Mouse (Mus musculus) c-Kit-negative CD71-positive TER-119-positive erythroid progenitor cells, embryonic 14.5 days (primary cell): ENCODE measurements around the gene Igf2bp2.
A peak's percentile ranks its signal among the peaks of the same experiment; 100 is the strongest.

Experiments used
- DNase-seq: peaks from one replicate; pipeline ENCODE4 v3.0.0-alpha.2; 2013; ENCODE audit warnings: low read depth, low spot score

Igf2bp2 gene

DNA sequence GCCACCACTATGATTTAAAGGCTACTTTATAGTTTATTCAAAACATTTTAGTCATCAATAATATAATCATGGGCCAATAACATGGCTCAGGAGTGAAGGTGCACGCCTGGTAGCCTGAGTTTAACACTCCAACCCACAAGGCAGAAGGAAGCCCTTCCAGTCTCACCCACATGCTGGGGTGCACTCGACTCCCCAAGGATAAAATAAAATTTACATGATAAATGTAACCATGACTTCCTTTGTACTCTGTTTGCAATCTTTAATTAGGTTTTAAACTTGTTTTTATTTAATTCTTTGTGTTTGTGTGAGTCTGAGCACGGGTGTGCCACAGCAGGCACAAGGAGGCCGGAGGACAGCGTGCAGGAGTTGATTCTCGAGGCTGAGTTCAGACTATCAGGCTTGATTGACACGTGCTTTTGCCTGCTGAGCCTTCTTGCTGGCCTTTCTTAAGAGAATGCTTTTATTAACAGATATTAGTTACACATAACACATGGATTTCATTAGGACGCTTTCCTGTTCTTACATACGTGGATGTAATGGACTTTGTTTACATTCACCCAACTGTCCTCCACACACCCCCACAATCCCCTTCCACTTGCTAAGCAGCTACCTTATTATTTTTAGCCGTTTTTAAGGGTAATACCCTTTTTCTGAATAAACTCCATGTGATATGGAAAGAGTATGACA lies 13.3 kb downstream of the Igf2bp2 start:
- no peak for DNase-seq

DNA sequence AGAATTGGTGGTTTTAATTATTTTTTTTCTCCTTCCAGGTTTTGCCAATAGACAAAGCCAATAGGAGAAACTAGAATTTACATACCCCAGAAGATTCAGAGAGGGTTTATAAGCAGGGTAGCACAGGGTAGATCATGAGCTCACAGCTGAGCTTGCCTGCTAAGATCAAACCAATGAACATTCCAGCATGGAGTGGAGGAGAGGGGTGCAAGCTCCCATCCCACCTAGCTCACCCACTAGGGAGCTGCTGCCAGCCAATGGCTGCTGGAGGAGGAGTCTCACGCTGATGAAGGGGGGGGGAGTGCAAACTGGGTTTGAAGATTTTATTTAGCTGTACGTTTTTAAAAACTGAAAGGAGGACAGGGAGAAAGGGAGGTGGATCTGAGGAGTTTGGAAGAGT lies 14.0 kb downstream of the Igf2bp2 start:
- no peak for DNase-seq

DNA sequence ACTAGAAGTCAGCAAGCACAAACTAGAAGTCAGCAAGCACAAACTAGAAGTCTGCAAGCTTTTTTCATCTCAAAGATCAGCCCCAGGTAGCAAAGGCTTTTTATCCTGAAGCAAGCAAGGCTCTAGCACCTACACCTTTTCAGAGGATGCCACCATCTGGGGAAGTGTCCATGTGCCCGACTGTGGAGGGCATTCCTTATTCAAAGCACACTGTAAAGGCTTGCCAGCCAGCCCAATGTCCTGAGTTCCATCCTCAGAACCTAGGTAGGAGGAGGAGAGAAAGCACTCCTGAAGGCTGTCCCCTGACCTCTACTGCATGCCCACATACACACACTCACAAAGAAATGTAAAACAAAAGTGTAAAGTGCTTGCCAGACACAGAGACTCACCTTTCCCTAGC lies 16.0 kb downstream of the Igf2bp2 start:
- no peak for DNase-seq

DNA sequence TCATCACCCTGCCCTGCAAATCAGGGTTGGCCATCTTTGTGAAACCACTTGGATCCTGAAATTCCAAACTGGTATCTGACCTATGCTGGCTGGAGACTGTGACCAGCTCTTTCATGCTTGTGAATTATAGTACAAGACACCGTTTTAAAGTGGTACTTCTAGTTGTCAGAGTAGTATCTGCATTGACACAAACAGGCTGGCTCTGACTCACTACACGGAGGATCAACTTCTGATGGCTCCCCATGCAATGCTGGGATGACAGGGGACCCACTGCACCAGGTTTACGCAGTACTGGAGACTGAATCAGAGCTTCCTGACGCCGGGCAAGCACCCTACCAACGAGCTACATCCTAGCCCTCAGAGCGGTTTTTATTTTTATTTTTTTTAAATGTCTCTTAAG lies 17.0 kb downstream of the Igf2bp2 start:
- DNase-seq: no peak

DNA sequence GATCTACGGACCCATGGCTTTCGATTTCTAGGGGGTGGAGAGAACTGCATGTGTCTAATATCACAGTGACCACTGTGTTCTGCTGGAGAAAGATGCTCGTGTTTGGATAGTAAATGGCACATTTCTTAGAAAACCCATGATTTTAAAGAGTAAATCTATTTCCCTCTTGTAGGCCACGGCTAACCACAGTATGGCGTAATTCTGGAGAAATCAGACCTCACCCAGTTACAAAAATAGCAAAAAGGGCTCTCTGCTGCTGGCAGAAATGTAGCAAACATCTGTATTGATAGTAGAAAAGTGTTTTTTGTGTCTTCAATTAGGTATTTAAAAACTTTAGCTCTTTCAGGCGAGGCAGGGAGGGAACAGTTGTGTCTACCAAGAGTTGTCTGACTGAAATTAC lies 18.6 kb downstream of the Igf2bp2 start:
- DNase-seq: no peak

DNA sequence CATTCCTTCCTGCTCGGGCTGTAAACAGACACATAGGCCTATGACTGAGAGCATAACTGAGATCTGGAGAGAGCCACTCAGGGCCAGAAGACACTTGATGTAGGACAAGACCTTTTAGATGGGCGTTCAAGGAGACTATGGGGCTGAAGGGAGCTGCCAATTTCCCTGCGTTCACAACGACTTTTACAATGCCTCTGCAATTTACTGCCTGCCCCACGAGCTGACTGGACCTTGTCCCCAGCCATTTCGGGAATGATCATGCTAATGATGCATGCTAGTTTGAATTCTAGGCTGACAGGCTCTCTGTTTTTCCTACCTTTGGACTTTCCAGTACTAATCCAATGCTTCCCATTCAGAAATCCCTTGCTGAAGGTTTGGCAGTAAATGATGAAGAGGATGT lies 22.2 kb downstream of the Igf2bp2 start:
- no peak for DNase-seq

DNA sequence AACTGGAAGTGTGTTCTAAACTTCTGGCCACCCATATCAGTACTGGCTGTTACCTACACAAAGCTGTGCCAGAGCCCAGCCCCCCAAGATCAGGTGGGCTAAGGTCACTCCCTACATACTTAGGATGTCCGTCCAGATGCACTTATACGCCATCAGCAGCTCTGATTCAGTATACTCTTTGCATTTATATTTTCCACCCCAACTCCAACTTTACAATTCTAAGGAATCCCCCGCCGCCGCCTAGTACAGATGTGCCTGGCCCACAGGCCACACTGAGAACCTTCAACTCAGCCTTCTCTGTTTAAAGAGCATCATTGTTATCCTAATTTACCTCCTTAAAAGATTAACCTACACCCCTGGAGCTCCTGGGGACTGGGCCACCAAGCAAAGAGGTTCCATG lies 23.3 kb downstream of the Igf2bp2 start:
- no peak for DNase-seq

DNA sequence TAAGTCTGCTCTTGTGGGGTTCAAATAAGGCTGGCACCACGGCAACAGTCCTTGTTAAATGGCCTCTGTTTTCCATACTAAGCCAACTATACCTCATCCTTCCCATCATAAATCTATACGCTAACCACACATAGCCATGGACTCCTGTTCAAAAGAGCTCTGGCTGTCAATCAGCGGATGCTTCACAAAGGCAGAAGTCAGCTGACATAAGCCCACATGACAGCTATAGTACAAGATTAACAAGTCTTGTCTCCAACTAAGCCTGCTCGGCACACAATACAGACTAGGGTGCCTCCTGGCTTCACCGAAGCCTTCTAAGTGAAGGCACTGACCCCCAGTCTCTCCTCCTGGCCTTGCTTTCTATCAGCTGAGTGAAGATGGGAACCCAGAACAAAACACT lies 26.9 kb downstream of the Igf2bp2 start:
- DNase-seq: no peak

DNA sequence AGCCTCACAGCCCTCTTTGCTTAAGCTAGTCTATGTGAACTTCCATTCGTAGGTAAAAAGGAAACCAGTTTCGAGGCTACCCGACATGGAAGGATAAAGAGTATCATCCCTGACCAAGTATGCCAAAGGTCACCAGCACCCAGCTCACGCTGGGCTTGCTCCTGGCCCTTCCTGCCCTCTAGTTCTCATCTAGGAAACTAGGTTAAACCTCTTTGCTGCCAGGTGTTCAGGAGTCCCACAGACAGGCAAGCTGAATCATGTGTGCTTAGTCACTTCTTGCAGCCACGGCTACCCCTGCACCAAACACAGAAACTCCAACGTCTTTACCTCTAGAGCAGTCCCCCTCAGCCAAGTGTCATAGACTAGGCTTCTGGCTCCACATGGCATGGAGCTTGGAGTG lies 31.8 kb downstream of the Igf2bp2 start:
- DNase-seq: no peak

DNA sequence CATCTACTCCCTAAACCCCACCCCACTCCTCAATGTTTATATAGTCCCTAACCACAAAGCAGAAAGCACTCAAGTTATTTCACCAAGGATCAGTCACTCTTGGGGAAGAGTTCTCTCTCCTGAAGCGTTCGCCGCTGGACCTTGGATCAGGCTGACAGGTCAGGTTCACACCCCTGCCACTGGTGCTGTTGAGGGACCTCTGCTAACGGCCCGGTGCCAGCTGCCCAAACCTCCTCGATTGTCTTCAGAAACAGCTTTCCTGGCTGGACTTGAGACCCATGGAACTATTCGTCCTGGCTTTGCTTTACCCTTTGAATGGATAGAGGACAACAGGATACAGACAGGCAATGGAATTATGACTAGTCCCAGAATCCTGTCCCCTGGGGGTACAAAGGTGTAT lies 33.6 kb downstream of the Igf2bp2 start:
- DNase-seq: no peak

DNA sequence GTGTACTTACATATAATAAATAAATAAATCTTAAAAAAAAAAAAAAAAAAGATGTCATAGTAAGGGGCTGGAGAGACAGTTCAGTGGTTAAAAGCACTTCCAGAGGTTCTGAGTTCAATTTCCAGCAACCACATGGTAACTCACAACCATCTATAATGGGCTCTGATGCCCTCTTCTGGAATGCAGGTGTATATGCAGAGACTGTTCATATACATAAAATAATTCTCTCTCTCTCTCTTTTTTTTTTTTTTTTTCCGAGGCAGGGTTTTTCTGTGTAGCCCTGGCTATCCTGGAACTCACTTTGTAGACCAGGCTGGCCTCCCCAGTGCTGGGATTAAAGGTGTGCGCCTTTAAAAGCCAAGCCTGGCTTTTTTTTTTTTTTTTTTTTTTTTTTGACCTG lies 34.5 kb downstream of the Igf2bp2 start:
- DNase-seq: no peak

DNA sequence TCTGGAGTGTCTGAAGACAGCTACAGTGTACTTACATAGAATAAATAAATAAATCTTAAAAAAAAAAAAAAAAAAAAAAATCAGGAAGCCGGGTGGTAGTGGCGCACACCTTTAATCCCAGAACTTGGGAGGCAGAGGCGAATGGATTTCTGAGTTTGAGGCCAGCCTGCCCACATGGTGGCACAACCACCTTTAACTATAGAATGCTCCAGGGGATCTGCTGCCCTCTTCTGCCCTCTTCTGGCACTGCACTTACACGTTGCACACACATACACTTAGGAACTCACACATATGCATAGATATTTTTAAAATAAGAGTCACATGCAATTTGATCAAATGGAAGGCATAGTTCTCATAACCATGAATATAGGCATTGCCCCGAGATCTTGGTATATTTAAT lies 35.3 kb downstream of the Igf2bp2 start:
- DNase-seq: no peak

DNA sequence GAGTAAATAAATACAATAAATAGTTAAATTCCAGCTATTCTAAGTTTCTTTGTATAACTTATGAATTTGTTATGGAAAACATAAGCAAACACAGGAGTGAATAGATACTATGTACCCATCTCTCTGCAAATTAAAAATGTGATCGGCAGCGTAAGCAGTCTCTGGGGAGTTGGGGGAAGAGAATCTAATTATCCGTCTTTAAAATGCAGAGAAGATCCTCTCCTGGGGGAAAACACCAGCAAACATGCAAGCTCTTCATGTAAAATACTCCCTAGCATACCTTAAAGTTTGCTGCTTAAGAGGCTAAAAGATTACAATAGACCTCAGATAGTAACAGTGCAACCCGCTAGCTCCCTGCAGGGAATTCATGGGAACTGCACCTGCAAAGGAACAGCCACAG lies 36.2 kb downstream of the Igf2bp2 start:
- DNase-seq: no peak

DNA sequence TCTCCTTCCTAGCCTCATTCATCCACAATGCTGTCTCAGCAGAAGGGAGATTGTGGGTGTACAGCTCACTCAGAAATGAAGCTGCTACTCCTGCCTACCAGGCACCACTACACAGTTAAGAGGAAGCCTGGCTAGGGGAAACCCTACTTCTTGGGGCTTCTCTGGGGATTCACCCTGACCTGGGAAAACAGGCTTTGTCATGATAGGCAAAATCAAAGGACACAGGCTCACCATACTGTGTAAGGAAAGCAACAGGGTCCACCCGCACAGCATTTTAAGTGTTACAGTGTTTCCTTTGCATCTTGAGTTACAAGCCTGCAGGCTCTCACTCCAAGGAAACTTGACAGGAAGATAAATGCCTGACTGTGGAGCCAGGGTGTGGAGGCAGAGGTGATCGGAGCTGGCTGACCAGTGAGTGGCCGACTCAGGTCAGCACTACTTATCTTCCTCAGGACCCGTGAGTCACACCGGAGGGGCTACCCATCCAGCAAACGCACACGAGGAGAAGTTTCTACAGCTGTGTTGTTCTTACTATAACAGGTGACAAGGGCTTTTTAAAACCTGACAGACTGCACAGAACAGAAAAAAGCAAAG lies 38.7 kb downstream of the Igf2bp2 start:
- DNase-seq: no peak

DNA sequence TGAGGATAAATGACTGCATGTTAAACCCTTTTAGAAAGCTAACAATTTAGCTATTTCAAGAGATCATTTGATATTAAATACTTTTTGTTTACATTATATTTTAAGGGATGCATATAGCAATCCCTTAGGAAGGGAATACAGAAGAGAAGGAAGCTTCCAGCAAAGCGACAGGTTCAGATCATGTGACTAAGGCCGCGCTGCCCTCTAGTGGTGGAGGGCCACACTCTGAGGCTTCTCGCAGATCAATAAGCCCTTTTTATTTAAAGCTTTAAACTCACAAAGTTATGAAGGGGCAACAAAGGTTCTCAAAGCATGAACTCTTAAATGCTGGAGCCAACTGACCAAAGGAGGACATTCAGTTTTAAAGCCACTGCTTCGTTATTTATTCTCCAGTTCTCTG lies 39.4 kb downstream of the Igf2bp2 start:
- DNase-seq: peak; percentile 2

DNA sequence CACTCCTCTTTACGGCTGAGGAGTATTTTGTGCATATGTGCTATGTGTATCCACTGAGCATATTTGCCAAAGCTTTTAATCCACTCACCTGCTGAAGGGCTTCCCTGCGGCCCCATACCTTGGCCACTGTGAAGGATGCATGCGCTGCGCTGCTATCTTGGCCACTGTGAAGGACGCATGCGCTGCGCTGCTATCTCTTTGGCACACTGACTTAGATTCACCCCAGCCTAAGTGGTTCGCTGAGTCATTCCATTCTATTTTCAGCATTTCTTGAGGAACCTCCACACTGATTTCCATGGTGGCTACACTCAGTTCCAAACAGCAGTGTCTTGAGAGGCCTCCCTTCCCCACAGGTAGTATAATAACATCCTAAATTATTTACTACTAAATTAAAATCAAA lies 42.0 kb downstream of the Igf2bp2 start:
- no peak for DNase-seq

DNA sequence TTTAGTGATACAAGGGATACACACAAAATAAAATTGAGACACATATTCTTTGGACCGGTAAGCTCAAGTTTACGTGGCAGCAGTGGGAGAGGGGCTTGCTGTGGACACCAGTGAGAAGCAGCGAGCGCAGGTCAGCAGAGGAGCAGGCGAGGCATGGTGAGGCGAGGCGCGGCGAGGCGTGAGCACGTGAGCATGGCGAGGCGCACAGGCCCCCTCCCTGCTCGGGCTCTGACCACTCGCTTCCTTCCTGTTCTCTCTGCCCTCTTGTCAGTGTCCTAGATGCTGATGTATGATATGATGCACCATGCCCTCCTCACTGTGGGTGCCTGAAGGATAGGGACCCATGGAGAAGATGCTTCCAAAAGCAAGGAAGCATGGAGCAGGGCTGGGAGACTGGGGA lies 43.6 kb downstream of the Igf2bp2 start:
- DNase-seq: no peak

DNA sequence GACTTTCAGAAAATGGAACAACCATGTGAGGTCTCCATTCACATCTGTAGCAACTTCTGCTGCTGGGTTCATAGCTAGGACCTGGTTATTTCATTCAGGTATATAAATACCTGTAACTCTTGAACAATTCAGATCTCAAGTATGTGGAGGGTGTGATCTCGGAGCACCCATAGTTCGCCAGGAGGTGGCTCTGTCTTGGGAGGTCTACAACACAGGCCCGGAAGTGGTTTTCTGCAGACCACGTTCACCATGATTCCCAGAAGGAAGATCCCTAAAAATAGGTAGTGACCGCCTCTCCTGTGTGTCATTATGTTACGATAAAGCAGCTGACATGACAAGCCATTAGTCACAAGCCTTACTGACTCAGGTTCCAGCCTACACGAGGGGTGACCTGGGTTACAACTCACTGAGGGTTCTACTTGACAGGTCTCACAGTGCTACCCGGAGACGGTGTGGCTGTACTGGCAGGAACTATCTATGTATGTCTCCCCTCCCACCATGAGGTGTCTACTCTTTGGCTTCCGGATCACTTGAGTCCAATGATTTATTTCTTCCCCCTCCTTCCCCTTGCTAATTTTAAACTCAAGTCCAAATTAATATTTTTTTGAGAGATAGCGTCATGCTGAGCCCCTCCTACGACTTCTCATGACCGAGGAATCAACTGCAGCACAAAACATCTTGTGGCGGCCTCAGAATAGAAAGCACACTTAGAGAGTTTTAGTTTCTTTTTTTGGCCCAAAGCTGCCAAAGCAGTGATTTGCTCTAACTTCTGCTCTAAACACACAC lies 44.2 kb downstream of the Igf2bp2 start:
- DNase-seq: no peak

DNA sequence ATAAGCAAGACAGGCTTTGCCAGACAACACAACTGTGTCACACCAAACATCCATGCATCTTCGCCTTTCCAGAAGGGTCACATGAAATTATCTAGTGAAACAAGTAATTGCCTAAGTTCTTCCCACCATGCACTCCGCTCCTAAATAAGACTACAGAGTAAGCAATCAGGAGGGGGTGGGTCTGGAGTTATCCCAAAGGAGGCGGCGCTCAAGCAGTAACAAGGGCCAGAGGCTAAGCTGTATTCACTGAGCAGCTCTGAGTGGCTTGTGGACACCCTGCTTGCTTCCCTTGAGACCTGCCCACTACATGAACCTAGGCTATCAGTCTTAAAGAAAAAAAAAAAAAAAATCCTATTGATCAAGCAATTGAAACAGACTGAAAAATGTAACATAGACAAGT lies 44.9 kb downstream of the Igf2bp2 start:
- no peak for DNase-seq

DNA sequence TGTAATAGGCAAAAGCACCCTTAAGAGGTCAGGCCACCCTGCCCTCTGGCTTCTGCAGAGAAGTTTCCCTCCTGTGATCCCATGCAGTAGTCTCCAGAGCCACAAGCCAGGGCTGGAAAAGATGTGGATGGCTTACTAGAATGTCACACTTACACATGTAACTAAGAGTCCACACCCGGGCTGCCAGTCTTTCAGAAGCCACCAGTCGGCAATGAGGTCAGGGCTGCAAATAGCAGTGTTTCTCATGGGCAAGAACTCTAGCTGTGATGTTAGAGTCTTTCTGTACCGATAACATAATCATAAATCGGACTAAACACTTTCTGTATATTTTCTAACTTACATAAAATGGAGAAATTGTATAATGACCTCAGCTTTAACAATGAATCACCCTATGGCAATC lies 46.4 kb downstream of the Igf2bp2 start:
- DNase-seq: no peak

DNA sequence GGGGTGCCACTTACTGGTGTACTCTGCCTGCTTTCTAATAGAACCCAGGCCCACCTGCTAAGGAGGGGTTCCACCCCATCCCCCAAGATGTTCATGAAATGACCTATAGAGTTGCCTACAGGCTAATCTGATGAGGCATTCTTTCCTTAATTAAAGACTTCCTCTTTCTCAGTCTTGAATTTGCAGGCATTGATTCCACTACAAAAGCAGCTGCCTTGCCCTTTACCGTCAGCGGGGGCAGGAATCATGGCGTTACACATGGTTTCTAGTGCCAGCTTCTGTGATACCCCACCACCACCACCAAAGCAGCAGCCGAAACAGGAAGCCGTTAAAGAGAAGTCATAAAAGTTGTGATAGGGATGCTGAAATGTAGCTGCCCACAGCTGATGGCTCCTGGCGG lies 47.0 kb downstream of the Igf2bp2 start:
- no peak for DNase-seq

DNA sequence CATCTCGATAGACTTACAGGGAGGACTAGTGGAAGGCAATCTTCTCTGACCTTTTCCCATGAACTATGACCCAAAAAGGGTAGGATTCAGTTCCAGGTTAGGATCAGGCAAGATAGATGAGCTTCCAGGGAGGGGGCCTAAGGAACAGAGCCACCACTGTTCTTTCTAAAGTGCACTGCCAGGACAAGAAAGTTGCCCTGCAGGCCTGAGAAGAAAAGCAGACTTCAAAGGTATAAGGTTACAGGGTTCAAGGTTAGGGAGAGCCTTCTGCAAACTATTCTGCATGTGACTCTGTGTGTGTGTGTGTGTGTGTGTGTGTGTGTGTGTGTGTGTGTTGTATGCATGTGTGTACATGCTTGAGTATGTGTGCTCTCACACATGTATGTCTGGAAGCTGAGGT lies 53.1 kb downstream of the Igf2bp2 start:
- no peak for DNase-seq

DNA sequence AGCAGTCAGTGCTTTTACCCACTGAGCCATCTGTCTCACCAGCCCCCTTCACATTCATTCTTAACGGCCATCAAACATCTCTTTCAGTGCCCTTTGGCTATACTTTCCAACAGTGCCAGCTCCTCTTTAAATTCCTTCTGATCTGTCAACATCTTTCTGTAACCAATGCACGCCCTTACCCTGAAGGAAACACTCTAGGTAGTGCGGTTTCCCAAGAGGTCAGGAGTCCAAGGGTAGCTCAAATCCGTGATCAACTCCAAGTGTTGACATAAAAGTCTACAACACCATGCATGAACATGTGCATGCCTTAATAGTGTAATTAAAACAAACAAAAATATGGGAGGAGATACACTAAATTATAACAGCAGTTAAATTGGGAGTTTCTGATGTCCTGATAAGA lies 53.9 kb downstream of the Igf2bp2 start:
- no peak for DNase-seq
